Mouse (Mus musculus) adrenal gland, postnatal 4 days (tissue): ENCODE results near the gene Tnr. TPM values are rescaled to one million over a fixed set of nuclear protein-coding genes. Genes with fewer than 3 reads are reported as not detected.

Source experiments
- DNase-seq, 2 experiments: peaks; one replicate each; pipeline ENCODE4 v3.0.0; 2021 to 2022; ENCODE audit warnings: low spot score in 2 of 2, mixed read lengths in 2 of 2
- total RNA-seq, 2 experiments: library from RNA; stranded (reverse); gene quantifications; 2 replicates each; pipeline ENCODE4 v1.2.3; 2021

The Tnr gene
- total RNA-seq, 2 experiments from 2014 or later: 2.6 to 4.9 TPM

DNA sequence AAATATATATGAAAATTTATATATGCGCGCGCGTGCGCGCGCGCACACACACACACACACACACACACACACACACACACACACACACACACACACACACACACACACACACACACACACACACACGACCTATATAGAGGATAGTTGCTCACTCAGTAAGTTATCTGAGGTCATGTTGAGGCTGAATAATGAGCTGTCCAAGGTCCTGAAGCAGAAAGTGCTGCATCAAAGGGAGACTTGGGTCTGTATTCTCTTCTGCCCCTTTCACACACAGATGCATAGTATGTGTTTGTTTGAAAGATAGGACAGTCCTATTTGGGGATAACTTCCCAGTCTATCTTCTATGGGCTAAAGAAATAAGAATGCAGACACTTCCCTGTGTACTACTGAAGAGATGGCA, 178.5 kb downstream of the Tnr start:
- no peak for DNase-seq

GRCm38 (mm10) chr1:159704925-159705324, 181.4 kb downstream of the Tnr start:
- no peak for DNase-seq

- DNase-seq: no peak
Measured at GRCm38 (mm10) chr1:159716301-159716700, 192.7 kb downstream of the Tnr start.

DNA sequence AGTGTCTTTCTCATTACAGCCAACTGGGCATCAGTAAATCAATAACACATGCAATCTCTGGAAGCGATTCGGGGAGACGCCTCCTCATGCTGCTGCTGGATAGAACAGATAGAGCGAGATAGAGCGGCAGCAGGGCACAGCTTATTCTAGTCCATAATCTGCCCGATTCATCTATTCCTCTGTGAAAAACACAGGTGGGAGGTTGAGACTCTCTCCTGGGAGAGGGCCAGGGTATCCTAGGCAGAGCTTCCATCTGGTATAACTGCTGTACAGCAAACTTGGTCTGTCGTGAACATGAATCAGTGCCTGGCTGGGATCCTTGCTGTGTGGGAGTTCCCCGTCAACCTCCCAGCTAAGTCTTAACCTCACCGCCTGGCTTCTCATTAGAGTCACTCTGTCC, 193.4 kb downstream of the Tnr start:
- no peak for DNase-seq

DNA sequence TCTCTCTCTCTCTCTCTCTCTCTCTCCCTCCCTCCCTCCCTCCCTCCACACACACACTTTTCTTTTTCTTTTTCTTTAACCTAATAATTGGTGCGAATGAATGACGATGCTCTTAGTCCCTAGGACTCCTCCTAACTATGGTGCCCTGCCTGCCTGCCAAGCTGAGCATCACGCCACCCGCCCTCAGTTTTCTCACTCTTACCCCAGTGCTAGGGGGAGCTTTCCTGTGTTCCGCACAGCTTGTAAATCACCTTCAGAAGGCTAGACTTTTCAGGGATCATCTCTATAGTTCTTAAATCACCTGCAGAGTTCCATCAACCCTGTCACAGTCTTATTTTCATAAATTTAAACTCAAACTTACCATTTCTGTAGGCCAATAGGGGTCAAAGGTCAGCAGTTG, 200.2 kb downstream of the Tnr start:
- no peak for DNase-seq

DNA sequence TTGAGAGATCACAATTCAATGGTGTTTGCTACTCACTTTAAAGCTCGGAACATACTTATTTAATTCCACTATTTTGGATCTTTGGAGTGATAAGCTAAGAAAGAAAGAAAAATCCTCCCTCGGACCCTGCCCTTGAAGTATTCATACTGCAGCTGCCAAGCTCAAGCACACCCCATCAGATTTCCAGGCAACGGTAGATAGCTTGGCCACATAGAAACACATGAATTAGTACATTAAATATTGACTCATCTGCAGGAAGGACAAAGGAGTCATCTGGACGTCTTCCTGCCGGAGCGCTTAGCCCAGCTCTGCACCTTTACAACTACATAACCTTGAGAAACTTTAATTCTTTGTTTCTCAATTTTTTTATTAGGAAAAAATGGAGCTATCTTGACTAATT, 205.7 kb downstream of the Tnr start:
- DNase-seq: no peak

GRCm38 (mm10) chr1:159730826-159731225, 207.3 kb downstream of the Tnr start:
- no peak for DNase-seq

GRCm38 (mm10) chr1:159735099-159735498, 211.5 kb downstream of the Tnr start:
- no peak for DNase-seq

GRCm38 (mm10) chr1:159739478-159739877, 215.9 kb downstream of the Tnr start:
- no peak for DNase-seq

DNA sequence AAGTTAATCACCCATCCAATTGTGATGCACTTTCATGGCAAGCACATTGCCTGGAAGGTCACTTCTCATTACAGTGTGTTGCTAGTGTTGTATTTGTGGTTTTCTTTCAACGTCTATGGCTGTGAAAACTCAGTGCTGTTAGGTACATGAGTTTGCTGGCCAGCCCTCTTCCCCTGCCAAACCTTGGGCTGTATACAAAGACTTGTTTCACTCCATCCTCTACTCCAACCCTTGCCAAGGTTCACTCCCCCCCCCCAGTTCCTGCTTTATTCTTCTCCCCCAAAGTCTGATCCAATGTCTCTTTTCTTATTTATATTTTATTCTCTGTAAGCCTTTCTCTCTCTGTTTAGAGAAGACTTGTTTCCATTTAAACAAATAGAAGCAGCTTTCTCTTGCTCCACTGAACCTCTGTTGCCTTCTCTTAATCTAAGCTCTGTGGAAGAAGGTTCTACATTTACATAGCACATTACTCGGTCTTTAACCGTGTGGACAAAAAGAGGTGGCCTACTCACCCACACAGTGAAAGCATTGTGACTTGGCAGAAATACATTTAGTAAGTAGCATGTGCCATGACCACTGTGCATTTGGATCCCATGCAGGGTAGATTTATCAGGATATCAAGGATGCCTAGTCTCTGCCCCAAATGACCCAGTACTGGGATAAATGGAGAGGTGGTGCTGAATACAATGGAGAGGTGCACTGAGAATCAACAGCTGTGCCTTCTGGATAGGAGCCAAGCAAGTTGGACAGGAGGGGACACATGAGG, 217.9 kb downstream of the Tnr start:
- DNase-seq: no peak

GRCm38 (mm10) chr1:159742003-159742274, 218.4 kb downstream of the Tnr start:
- no peak for DNase-seq

GRCm38 (mm10) chr1:159743744-159744253, 220.2 kb downstream of the Tnr start:
- no peak for DNase-seq

DNA sequence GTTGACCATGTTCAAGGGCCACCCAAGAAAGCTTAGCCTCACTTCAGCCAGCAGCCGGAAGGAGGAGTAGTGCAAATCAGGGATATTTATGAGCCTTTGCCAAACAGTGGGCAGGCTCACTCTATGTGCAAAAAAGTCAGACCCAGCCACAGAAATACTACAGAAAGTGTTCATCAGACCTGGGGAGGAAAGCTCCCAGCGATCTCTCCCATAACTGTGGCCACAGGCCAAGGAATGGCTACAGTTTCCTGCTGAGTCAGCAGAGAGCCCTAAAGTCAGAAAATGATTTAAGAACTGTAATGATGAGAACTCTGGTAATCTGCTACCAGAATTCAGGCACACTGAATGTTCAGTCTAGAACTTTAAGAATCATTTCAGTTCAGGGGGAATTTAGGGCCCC, 221.7 kb downstream of the Tnr start:
- no peak for DNase-seq

DNA sequence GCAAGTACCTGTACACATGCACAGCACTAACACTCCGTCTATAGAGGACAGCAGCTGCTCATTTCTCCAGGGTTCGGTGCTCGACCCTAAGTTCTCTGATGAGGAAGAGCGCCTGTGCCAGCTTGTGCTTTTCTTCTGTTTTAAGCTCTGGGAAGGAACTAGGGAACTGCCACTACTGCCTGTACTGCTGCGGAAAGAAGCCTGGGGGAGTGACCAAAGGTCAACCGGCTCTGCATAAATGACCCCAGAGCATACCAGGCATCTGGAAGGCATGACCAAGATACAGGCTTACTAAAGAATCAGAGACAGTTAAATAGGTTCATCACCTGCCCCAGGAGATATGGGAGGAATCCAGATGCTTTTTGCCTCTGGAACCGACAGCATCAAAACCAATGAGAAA, 224.4 kb downstream of the Tnr start:
- no peak for DNase-seq

GRCm38 (mm10) chr1:159750411-159750810, 226.8 kb downstream of the Tnr start:
- no peak for DNase-seq

GRCm38 (mm10) chr1:159750876-159751275, 227.3 kb downstream of the Tnr start:
- no peak for DNase-seq

- no peak for DNase-seq
Measured at GRCm38 (mm10) chr1:159760970-159761369, 237.4 kb downstream of the Tnr start.

DNA sequence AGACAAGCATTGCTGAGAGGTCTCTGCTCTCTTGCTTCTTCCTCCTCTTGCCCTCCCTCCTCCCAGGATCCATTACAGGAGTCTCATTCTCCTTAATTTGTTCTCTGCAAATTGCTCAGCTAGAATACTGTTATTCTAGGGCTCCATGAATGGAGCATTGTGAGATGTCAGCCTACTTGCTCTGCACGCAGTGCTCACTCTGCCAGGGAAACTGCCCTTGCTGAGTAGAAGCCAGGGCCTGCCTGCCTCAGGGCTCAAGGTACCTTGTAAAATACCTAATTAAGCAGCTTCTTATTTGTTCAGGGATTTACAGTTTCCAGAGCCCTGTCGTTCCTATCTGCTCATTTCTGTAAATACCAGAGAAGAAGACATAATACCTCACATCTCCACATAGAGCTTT, 240.3 kb downstream of the Tnr start:
- no peak for DNase-seq

DNA sequence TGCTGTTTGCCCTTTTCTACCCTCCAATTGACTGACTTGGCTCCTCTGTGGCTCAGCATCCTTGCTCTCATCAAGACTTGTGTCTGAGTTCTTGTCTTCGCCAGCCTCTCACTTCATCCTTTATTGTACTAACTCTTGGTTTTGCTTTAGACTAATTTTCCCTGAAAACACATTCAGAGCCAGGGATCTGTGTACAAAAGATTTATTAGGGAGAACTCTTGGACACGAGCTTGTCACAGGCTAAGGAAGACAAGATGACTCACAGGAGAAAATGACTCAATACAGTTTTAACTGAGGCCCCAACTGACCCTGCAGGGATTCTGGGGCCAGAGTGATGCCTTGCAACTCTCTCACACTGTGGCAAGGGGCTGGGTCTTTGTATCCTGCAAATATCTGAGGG, 241.3 kb downstream of the Tnr start:
- DNase-seq: no peak

DNA sequence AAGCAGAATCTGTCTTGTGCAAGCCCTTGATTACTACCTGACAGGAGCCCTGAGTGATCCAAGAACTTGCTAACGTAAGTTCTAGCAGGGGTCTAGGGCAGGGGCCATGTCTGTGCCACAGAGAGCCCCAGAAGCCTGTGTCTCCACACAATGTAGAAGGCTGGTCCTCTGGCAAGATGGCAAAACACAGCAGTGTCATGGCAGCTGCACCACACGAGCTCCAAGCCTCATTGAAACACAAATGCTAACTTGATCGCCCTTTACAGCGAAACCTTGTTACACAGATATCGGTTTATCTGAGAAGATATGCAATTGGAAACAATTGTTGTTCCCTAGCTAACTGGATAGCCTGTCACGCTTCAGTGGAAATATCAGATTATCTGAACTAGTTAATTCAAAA, 246.4 kb downstream of the Tnr start:
- no peak for DNase-seq

GRCm38 (mm10) chr1:159773671-159774070, 250.1 kb downstream of the Tnr start:
- DNase-seq: no peak

DNA sequence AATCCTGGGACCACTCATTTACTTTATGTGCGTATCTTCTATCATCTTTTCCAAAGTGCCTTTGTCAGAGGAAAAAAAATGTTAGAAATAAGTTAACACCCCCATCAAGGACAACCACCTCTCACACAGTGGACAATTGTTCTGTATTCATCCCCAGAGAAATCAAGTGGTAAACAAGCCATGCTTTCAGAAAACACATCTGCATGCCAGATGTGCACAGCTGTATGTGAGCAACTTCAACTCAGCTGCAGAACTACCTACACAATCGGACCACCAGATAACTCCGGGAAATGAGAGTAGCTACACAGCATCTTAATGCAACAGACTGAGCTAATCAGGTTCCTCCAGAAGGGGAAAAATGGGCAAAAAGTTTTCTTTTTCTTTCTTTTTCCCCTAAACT, 251.6 kb downstream of the Tnr start:
- DNase-seq: no peak

GRCm38 (mm10) chr1:159777107-159777506, 253.5 kb downstream of the Tnr start:
- no peak for DNase-seq

- DNase-seq: no peak
Measured at GRCm38 (mm10) chr1:159779424-159779823, 255.9 kb downstream of the Tnr start.
